Mouse (Mus musculus): ENCODE data around the gene Ank.

Gene Ank

DNA sequence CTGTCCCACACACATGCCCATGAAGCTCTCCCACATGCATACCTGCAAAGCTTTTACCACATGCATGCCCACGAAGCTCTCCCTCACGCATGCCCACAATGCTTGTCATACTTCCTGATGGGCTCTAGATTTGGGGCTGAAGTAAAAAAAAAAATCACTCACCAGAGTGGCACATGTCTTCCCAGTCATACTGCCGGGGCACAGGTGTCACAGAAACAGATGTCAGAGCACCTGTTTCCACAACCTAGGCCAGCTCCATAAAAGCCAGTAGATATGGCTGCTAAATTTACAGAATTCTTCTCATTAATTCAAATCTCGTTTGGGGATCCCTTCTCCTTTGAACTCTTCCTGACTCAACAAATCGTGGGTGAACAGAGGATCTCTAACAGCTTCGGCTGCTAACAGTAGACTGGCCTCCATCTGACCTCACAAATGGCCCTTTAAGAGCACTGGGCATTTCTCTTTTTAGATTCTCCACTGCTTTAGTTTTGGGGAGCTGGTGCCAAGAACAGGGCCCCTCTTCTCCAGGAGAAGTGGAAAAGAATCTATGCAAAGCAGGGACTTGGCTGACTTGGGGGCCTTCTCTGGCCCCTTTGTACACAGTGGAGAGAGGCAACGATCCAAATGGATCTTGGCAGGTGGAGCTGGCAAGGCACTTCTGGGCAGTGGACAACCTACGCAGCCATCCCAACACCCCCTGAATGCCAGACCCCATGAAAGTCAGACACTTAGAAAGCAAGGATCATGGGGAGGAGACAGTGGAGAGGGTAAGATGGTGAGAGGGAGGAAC is 108.7 kb downstream of the Ank start:
- no peak for DNase-seq (ENCODE audit: extremely low read depth, low read depth)

DNA sequence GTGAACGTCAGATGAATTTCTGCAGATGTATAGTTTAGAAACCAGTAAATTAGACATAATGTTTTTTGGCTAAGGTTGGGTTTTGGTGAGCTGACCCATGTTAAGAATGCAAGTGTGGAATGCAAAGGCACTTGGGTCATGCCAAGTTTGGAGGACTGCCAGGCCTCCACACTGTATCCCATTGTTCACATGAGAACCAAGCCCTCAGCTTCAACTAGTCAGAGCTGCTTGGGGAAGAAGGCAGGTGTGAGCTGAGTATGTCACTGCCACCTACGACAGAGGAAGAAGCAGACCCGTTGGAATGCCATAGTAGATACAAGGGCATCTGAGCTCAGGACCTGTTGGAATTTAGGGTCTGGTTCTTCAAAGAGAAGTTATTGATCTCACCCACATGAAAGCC is 109.5 kb downstream of the Ank start:
- DNase-seq (ENCODE audit: extremely low read depth, low read depth) = no peak

DNA sequence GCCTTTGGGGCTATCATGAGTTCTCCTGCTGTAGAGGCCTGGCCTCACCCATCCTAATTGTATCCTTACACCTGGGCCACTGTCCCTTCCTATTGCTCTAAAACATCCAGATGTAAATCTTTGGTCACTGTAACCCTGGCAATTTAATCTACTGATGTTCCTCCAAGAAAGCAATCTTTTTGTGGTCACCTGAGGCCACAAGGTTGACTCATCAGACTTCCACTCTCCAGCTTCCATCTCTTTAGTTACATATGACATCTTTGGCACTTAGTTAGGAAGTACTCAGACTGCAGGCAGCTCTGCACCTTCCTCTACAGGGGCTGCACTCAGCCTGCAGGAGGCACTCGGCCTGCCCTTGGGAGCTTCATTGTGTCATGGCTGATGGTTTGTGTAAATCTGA is 110.4 kb downstream of the Ank start:
- no peak for DNase-seq (ENCODE audit: extremely low read depth, low read depth)

DNA sequence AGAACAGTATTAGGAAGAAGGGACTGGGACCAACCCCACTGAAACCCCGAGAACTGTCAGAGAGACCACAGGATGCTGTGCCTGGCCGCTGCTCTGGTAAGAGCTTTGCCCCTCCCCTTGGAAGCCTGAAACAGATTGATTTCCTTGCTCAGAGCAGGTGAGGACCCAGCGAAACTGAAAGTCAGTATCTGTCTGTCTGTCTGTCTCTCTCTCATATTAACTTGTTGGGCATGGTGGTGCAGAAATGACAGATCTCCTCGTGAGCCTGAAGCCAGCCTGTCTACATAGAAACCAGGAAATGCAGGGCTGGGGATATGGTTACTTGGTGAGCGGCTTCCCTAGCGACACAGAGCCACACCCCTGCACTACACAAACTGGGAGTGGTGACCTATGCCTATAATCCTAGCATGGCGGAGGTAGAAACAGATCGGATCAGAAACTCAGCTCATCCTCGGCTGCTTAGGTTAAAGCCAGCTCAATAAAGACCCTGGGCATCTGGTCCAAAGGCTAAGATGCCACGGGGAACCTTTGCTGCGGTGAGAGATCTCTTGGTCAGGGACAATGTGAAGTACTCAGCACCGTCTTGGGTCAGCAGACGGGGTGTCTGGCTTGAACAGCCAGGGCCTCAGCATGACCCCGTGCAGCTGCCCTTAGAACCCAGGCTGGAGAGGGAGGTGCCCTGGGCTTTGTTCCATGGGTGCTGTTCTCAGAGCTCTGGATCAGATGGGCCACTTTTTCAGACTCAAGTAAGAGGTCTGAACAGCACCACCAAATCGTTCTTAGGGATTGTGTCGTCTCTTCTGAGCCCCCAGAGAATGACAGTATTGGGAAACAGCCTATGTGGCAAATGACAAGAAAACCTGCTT is 111.7 kb downstream of the Ank start:
- no peak for DNase-seq (ENCODE audit: extremely low read depth, low read depth)

DNA sequence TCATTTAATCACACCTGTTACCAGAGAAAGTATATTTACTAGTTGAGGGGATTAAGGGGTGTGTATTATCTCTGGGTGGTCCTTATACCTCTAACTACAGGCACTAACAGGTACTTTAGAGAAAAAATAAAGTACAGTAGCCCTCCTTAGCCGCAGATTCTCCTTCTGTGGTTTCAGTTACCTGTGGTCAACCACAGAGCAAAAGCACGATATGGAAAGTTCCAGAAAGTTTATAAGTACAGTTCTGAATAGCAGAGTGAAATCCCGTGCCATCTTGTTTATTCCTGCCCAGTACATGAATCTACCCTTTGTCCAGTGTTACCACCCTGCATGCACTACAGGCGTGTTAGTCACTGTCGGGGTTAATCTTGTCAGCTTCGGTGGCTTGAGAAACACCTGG is 112.4 kb downstream of the Ank start:
- no peak for DNase-seq (ENCODE audit: extremely low read depth, low read depth)

DNA sequence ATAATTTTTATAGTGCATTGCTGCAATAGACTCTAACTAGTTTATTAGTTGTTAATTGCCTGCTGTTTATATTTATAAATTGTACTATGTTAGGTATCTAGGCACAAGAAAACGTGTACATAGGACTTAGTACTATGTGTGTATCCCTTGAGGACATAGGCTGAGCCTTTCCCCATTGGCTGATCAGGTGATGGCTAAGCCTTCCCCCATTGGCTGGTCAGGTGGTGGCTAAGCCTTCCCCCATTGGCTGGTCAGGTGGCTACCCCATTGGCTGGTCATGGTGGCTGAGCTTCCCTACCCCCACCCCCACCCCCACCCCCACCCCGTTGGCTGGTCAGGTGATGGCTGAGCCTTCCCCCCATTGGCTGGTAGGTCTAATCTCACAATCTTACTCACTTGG is 113.4 kb downstream of the Ank start:
- DNase-seq (ENCODE audit: extremely low read depth, low read depth) = no peak

DNA sequence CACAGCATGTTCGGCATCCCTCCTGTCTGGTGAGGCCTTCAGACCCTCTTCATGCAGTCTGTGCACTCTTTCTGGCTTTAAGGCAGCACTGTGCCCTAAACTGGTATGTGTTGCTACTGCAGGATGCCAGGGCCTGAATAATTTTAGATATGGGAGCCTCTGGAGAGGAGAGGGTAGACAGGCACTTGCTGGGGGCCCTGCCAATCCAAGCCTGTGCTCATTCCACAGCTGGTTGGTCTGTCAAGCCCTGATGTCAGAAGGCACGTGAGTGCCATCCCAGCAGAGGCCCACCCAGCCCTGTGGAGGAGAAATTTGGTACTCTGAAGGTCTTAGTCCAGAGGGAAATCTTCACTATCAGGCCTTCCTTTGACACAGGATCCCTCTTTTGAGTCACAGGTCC is 114.3 kb downstream of the Ank start:
- DNase-seq (ENCODE audit: extremely low read depth, low read depth) = no peak

DNA sequence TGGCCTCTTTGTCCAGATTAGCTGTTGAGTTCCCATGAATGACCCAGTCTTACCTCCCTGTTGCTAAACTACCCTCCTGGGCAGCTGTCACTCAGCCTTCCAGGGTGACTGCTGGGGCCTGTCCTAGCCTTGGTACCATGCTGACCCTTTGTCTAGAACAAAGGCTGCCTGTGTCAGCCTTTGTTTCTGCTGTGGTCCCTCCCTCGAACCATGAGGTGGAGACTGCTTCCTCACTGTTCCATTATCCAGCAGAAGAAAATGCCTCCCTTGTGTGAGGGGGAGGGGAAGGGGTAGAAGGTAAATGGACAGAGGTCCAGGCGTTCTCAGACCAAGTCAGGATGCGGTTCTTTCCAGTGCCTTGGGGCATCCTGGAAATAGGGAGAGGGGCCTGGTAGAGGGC is 115.2 kb downstream of the Ank start:
- DNase-seq (ENCODE audit: extremely low read depth, low read depth) = no peak

DNA sequence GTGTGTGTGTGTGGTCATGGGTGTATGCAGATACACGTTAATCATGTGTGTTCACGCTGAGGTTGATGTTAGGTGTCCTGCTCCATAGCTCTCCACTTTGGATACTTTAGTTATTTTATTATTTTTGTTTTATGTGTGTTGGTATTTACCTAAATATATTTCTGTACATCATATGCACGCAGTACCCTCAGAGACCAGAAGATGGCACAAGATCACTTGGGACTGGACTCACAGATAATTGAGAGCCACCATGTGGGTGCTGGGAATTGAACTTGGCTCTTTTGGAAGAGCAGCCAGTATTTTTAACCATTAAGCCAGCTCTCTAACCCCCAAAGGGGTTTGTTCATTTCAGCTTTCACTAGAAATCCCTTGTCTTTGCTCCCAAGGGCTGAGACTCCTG is 116.0 kb downstream of the Ank start:
- DNase-seq (ENCODE audit: extremely low read depth, low read depth) = peak; percentile 22

DNA sequence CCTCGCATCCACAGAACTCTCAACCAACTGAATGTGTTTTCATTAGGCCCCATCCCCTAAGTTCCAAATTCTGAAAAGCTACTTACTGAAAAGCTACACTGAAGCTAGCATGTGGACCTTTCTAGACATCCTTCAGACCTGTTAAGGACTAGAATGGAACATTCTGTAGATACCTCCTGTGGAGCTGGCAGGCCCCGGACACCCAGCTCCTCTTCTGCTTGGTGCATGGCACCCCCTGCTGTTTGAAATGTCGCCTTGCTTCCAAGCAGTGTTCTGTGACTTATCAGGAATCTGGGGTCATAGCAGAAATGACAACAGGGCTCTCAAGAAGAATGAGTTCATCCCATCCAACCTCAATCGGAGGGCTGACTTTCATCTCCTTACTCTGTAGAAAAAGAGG is 116.6 kb downstream of the Ank start:
- DNase-seq (ENCODE audit: extremely low read depth, low read depth) = no peak

DNA sequence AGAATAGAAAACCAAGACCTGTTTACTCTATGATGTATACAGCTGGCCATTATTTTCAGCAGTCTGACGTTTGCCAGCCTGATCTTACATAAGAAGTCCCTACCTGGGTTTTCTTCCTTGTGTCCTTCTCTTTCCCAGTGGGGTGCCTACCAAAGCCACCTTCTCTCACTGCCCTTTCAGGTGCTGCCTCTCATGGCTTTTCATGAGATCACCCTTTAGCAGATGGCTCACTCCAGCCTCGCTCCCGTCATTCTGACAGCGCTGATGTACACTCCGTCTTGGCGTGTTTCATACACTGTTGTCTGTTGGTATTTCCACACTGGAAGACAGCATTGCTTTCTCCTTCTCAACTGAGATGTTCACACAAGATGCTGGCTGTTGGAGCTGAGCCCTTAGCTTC is 117.1 kb downstream of the Ank start:
- DNase-seq (ENCODE audit: extremely low read depth, low read depth) = no peak

DNA sequence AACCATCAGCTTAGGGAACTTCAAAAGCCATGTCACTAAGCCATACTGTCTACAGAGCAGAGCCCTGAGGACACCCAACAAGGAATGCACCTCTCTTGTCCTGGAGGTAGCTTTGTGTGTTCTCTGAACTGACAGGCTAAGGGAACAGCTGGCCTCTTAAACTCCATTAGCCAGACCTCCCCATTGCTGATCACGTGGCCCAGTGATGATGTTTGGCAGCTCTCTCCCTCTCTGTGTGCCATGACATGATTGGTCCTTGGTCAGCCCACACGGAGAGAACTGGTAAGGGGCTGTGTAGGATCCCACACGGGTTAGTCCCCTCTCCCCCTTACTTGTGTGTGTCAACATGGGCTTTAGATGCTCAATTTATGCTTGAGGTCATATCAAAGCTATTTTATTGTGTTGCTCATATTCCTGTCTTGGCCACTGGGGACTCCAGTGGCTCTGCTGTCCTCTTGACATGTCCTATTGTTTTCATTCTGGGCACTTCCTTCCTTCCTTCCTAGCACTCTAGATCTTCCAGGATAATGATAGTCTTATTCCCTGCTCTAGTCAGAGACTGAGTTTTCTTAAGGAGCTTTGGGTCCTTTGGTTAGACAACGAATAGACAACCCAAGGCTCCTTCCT is 119.1 kb downstream of the Ank start:
- no peak for DNase-seq (ENCODE audit: extremely low read depth, low read depth)

DNA sequence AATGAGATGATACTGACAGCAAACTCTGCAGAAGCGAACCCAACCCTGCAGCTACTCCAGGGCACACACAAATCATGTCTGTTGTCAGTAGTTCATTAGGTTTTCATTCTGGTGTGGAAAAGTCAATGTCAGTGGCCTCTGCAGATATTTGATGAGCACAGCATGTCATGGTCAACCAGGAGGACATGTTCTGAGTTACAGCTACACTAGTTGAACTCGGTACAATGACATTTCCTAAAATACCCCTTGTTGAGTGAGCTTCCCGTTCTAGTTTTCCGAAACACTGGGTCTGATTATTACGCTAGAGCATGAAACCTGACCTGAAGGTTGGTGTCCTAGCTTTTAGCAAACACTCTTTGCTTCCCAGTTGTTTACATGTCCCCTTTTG is 119.6 kb downstream of the Ank start:
- no peak for DNase-seq (ENCODE audit: extremely low read depth, low read depth)

DNA sequence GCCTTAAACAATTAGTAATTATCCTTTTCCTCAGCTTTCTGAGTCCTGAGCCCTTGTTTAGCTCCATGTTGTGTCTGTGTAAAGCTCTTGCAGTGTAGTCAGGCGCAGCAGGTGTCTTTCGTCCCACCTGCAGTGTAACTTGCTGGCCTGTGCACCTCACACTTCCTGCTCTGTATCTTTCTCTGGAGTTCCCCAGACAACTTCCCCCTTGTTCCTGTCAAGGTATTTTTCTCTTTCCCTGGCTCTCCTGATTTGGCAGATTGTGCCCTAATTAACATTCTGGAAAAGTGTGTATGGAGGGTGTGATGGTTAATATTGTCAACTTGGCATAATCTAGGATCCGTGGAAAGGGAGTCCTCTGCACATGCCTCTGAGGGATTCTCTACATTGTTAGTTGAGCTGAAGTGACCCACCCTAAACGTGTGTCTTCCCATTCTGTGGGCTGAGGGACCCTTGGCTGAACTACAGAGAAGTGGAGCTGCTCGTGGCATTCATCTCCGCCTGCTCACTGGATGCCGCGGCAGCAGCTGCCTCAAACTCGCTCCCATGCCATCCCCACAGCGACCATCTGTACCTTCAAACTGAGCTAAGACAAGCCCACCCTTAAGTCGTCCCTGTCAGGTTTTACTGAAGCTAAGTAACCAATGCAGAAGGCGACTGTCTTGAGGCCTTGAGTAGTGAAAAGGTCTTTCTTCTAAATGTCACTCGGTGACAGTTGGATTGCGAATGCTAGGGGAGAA is 121.8 kb downstream of the Ank start:
- DNase-seq (ENCODE audit: extremely low read depth, low read depth) = no peak

DNA sequence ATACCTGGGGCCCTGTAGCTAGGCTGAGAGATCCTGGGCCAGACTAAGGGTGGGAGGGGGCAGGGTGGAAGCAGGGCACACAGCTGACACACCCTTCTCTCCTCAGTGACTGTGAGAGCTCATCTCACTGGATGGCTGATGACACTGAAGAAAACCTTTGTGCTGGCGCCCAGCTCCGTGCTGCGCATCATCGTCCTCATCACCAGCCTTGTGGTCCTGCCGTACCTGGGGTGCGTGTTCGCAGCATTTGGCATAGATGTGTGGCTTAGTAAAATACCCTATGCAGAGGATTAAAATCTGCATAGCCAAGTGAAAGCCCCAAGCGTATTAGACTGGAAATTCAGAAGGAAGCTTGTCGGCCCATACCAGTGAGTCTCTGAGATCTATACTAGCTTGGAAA is 124.3 kb downstream of the Ank start:
- no peak for DNase-seq (ENCODE audit: extremely low read depth, low read depth)

DNA sequence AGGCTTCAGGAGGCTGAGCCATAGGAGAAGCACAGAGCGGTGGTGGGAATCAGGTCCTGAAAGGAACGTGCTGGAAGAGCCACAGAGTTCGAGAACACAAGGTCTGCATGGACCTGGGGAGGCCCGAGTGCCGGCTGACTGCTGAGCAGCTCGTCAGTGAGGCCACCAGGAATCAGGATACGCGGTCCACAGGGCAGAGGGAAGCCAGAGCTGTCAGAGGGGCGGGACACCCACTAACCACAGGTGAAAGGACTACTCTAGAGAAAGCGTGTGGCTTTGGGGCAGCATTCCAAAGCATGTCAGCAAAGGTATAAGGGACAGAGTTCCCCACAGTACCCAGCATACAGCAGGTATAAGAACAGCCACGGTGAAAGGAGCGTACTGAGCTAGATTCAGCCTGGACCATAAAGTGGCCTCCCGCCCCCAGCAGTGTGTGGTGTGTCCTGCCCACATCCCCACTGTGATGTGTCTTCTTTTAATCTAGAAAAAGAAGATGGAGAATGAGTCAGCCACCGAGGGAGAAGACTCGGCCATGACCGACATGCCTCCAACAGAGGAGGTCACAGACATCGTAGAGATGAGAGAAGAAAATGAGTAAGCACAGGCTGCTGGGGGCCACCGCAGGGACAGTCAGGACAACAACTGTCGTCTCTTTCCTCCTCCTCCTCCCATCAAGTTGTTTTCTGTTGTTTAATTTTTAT is 126.3 kb downstream of the Ank start:
- no peak for DNase-seq (ENCODE audit: extremely low read depth, low read depth)

DNA sequence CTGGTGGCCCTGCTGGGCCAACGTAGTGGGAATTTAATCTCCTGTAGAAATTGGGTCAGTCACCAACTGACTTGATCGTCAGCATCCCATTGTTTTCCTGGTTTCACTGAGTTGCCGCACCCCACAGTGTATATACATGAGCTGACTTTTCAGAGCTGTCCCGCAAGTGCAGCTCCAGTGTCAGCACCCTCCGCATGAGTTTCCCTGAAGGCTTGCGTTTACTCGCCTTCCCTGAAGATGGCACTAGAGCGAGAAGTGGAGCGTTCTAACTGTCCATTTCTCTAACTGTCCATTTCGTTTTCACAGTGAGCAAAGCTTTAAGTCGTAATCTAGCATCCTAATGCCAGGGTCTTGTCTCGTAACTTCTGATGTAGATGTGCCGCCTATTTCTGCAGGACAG is 127.2 kb downstream of the Ank start:
- DNase-seq (ENCODE audit: extremely low read depth, low read depth) = no peak

DNA sequence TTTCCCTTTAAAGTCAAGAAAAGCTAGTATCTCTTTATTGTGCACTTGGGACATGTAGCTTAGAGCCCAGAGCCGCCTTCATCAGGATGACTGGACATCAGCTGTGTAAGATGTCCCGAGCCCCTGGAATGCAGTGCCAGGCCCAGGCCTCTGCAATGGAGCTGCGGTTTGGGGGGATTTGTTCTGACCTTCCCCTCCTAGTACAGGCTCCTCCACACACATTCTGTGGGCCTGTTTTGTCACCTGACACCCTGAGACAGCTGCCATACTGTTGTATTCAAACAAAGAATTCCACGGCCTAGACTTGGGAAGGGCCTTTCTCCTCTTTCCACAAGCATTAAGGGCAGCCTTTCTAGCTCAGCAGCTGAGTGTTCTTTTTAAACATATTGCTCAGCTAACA is 128.5 kb downstream of the Ank start:
- DNase-seq (ENCODE audit: extremely low read depth, low read depth) = no peak

DNA sequence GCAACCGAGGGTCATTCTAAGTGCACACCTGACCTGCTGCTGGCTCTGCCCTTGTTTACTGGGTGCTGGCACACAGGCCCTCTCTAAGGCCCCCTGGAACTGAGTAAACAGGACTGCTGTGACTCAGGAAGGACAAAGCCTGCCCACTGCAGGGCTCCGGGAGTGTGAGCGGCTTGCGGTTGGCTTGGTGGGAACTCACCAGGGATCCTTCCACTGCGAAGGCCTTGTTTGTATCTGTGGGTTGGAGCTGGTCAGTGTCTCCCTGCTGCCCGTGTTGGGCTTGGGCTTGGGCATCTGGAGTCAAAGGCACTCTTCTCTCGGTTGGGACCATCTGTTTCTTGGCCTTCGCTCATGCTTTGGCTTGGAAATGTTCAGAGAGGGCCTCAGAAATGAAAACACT is 129.1 kb downstream of the Ank start:
- DNase-seq (ENCODE audit: extremely low read depth, low read depth) = no peak

DNA sequence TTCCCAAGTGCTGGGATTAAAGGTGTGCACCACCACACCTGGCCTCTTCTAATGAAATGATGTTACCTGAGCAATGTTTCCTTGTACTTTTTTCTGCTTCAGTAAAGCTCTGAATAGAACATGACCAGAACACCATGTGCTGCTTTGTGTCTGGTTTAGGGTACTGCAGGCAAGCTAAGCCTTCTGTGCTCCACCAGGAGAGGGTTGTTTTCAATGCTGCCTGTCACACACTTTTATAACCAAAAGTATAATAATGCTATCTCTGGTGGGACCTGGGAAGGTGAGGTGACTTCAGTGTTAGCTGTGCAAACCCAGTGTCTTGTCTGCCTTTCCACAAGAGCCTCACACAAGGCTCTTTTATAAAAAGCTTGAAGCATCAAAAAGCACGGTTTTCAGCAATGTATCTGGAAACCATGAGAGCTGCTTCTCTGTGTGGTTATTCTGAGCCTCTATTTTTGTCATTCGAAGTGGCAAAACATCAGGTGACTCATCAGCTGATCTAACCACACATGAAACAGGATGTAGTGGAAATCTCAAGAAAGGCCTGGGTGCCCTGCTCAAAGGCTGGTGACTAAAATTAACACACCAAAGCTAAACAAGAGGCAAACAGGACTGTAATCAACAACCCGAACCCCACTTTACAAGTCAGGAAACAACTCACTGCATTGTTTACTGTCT is 130.1 kb downstream of the Ank start:
- DNase-seq (ENCODE audit: extremely low read depth, low read depth) = no peak

DNA sequence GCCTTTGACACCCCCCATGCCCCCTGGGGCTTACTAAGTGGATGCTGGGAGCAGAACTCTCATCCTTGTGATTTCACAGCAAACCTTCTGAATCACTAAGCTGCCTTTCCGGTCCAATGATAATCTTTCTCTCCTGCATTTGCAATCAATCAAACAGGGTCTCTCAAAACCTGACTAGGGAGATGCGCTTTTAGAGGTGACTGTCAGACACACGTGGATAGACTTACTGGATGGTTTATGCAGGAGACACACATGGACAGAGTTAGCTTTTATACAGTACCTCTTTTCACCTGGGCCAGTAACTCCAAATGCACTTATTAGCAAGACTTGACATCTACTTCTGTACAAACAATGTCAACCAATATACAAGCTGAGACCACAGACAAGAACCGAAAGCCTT is 131.0 kb downstream of the Ank start:
- no peak for DNase-seq (ENCODE audit: extremely low read depth, low read depth)

Measured in MEL-GATA-1-ER (cell line).